Mouse (Mus musculus): ENCODE measurements around the gene Cuta. TPM values are rescaled to one million over a fixed set of nuclear protein-coding genes. Genes with fewer than 3 reads are reported as not detected.

The Cuta gene
- polyA plus RNA-seq, 2 experiments, result 127 to 146 TPM

GRCm38 (mm10) chr17:26975415-26975814 lies 36.0 kb upstream of the Cuta start:
- Histone ChIP-seq H3K27me3 (ENCODE audit: control insufficient read depth, insufficient read depth, low read length) (no peaks in the 10 kb centered on the region), H3K4me3 (replicated peaks; ENCODE audit: low read length) (no peak overlapping the region), H3K9me3 (ENCODE audit: control insufficient read depth, low read length) (no peaks in the 10 kb centered on the region), H3K27ac (replicated peaks; ENCODE audit: low read depth, low read length) (no peak overlapping the region), H3K9ac (ENCODE audit: low read depth, low read length, severe bottlenecking) (no peak overlapping the region), H3K36me3 (ENCODE audit: control insufficient read depth, insufficient read depth, low read length) (peaks cover 55% of the 10 kb centered on the region), H3K4me2 (replicated peaks; ENCODE audit: low read depth, low read length, severe bottlenecking) (no peak overlapping the region), H3K4me1 (ENCODE audit: control insufficient read depth, insufficient read depth, low read length) (peaks cover 17% of the 10 kb centered on the region)
- TF ChIP-seq POLR2A (IDR thresholded peaks at IDR 0.05; ENCODE audit: borderline replicate concordance, extremely low read depth, insufficient read depth, insufficient read length), result no peak
- no peak for DNase-seq (ENCODE audit: low spot score)
- ATAC-seq (ENCODE audit: low FRiP score, low read depth), result no peak

- Histone ChIP-seq H3K4me2 (replicated peaks; ENCODE audit: low read depth, low read length, severe bottlenecking) (no peak overlapping the region), H3K9ac (ENCODE audit: low read depth, low read length, severe bottlenecking) (no peak overlapping the region), H3K4me1 (ENCODE audit: control insufficient read depth, insufficient read depth, low read length) (peaks cover 17% of the 10 kb centered on the region), H3K4me3 (replicated peaks; ENCODE audit: low read length) (no peak overlapping the region), H3K36me3 (ENCODE audit: control insufficient read depth, insufficient read depth, low read length) (peaks cover 52% of the 10 kb centered on the region), H3K9me3 (ENCODE audit: control insufficient read depth, low read length) (no peaks in the 10 kb centered on the region), H3K27ac (replicated peaks; ENCODE audit: low read depth, low read length) (no peak overlapping the region), H3K27me3 (ENCODE audit: control insufficient read depth, insufficient read depth, low read length) (no peaks in the 10 kb centered on the region)
- 90% methylated on average over 15 of the region's 15 CpGs for WGBS
- ATAC-seq (ENCODE audit: low FRiP score, low read depth), result no peak
- no peak for DNase-seq (ENCODE audit: low spot score)
- TF ChIP-seq POLR2A (IDR thresholded peaks at IDR 0.05; ENCODE audit: borderline replicate concordance, extremely low read depth, insufficient read depth, insufficient read length), result no peak
Measured at GRCm38 (mm10) chr17:26974547-26974946, 35.2 kb upstream of the Cuta start.

DNA sequence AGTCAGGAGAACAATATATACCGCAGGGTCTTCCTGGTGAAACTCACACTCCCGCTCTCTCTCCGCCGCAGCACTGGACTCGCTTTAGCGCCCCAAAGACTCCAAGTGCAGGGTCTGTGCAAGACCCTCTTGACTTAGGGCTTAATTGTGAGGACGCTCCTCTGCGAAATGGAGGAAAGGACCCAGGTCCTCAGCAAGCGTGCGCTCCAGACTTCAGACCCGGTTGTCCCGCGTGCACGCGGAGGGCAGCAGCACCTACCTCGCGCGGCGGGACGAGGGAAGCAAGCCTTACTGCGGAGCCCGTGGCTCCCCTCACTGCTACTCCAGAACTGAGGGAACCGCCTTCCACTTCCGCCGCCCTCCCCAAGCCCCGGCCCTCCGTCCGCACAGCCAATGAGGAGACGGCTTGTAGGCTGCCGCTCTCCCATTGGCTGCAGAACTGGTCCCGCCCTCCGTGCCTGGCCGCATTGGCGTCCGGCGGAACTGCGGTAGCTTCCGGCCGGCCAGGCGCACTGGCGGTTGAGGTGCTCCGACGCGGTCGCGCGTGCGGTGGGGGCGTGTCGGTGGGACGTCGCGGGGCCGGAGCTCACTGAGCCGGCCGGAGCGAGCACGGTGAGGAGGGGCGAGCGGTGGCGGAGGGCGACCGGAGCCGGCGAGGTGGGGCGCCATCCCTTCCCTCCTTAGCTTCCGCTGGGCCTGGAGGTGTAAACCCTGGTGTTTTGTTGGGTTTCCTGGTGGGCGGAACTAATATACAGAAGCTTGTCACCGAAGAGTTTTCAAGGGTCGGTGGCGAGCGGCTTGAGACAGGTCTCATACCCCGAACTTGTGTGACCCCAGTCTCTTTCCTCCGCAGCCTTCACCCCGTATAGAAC lies 33.6 kb upstream of the Cuta start, which contains the start of gene Zbtb9:
TSS of gene Zbtb9 (plus strand) at position 465 of the 872 bp plus-strand sequence.
- Histone ChIP-seq H3K4me2 (replicated peaks; ENCODE audit: low read depth, low read length, severe bottlenecking) (peak within 1 kb of the TSS; percentile 85), H3K4me1 (ENCODE audit: control insufficient read depth, insufficient read depth, low read length) (peaks cover 17% of the 10 kb centered on the region), H3K27me3 (ENCODE audit: control insufficient read depth, insufficient read depth, low read length) (no peaks in the 10 kb centered on the region), H3K36me3 (ENCODE audit: control insufficient read depth, insufficient read depth, low read length) (peaks cover 44% of the 10 kb centered on the region), H3K9ac (ENCODE audit: low read depth, low read length, severe bottlenecking) (peak within 1 kb of the TSS; percentile 79), H3K9me3 (ENCODE audit: control insufficient read depth, low read length) (no peaks in the 10 kb centered on the region), H3K4me3 (replicated peaks; ENCODE audit: low read length) (peak within 1 kb of the TSS; percentile 85), H3K27ac (replicated peaks; ENCODE audit: low read depth, low read length) (peak within 1 kb of the TSS; percentile 82)
- DNase-seq (ENCODE audit: low spot score) (peak; percentile 94), ATAC-seq (ENCODE audit: low FRiP score, low read depth) (peak; percentile 98)
- WGBS, result 2% methylated on average over 72 of the region's 75 CpGs
- peak; percentile 96 for TF ChIP-seq POLR2A (IDR thresholded peaks at IDR 0.05; ENCODE audit: borderline replicate concordance, extremely low read depth, insufficient read depth, insufficient read length)

DNA sequence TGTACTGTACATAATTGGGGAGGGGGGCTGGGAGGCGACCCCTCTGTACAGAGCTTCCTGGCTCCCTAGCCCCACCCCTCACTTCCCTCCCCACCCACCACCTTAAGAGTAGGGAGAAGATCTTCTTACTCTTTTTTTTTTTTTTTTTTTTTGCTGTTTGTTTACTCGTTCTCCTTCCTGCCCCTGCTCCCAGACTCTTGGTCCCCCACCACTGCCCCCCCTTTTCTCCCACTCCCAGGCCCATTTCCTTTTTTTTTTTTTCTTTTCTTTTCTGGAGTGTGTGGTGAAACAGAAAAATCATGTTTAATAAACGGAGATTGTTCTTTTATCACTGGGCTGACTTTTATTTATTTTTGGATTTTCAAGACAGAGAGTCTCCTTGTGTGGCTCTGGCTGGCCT lies 32.7 kb upstream of the Cuta start:
- Histone ChIP-seq H3K27ac (replicated peaks; ENCODE audit: low read depth, low read length) (peak overlapping the region; percentile 82), H3K36me3 (ENCODE audit: control insufficient read depth, insufficient read depth, low read length) (peaks cover 44% of the 10 kb centered on the region), H3K9me3 (ENCODE audit: control insufficient read depth, low read length) (no peaks in the 10 kb centered on the region), H3K27me3 (ENCODE audit: control insufficient read depth, insufficient read depth, low read length) (no peaks in the 10 kb centered on the region), H3K4me1 (ENCODE audit: control insufficient read depth, insufficient read depth, low read length) (peaks cover 17% of the 10 kb centered on the region), H3K4me3 (replicated peaks; ENCODE audit: low read length) (peak overlapping the region; percentile 85), H3K9ac (ENCODE audit: low read depth, low read length, severe bottlenecking) (peak overlapping the region; percentile 79), H3K4me2 (replicated peaks; ENCODE audit: low read depth, low read length, severe bottlenecking) (peak overlapping the region; percentile 79)
- no peak for ATAC-seq (ENCODE audit: low FRiP score, low read depth)
- DNase-seq (ENCODE audit: low spot score), result no peak
- 4% methylated on average over 3 of the region's 3 CpGs for WGBS
- TF ChIP-seq POLR2A (IDR thresholded peaks at IDR 0.05; ENCODE audit: borderline replicate concordance, extremely low read depth, insufficient read depth, insufficient read length), result no peak

DNA sequence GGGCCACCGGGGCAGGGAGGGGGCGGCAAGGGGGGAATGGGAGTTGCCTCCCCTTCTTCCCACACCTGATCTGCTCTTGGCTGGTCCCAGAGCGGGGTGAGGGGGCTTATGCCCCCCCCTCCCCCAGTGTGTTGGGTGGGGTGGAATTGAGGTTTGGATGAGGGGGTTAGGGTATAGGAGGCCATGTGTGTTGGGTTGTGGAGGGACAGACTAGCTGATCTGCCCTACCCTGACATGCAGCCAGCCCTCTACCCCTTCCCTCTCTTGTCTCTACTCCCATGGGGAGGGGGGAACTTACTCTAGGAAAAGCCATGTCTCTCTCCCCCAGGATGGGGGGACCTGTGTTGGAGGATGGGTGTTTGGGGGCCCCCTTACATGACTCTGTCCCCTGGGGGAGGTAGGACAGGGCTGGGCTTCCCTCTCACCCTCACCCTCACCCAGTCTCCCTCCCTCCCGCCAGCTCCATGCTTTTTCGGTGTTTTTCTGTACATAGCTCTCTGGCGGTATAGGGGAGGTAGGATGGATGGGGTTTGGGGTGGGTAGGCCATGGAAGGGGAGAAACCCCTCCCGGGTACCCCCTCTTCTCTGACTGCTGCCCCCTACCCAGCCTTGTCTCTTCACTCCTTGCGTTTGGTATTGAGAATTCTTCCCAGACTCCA lies 32.0 kb upstream of the Cuta start:
- 0 out of 2 replicates have a peak overlapping the region, but pooled peaks have one; percentile 79 for H3K9ac ChIP-seq (ENCODE audit: low read depth, low read length, severe bottlenecking)
- WGBS, result 54% methylated on average over 8 of the region's 8 CpGs
- H3K9me3 ChIP-seq (ENCODE audit: control insufficient read depth, low read length), result no peaks in the 10 kb centered on the region
- DNase-seq (ENCODE audit: low spot score) (no peak), ATAC-seq (ENCODE audit: low FRiP score, low read depth) (no peak)
- H3K36me3 ChIP-seq (ENCODE audit: control insufficient read depth, insufficient read depth, low read length), result peaks cover 44% of the 10 kb centered on the region
- peak overlapping the region; percentile 85; the same call in 1 of the 2 replicates for H3K4me3 ChIP-seq (replicated peaks; ENCODE audit: low read length)
- H3K4me2 ChIP-seq (replicated peaks; ENCODE audit: low read depth, low read length, severe bottlenecking), result peak overlapping the region; percentile 79
- H3K27me3 ChIP-seq (ENCODE audit: control insufficient read depth, insufficient read depth, low read length), result no peaks in the 10 kb centered on the region
- peaks cover 17% of the 10 kb centered on the region for H3K4me1 ChIP-seq (ENCODE audit: control insufficient read depth, insufficient read depth, low read length)
- TF ChIP-seq POLR2A (IDR thresholded peaks at IDR 0.05; ENCODE audit: borderline replicate concordance, extremely low read depth, insufficient read depth, insufficient read length), result no peak
- H3K27ac ChIP-seq (replicated peaks; ENCODE audit: low read depth, low read length), result no peak overlapping the region
